Mouse (Mus musculus): Measurements from ENCODE around the gene Bbs4. TPM values are rescaled to one million over a fixed set of nuclear protein-coding genes. Genes with fewer than 3 reads are reported as not detected.

Bbs4 gene
- polyA plus RNA-seq, 1 experiment, result 13.0 TPM

- no peaks in the 10 kb centered on the region for H3K36me3 ChIP-seq (ENCODE audit: control insufficient read depth, insufficient read depth, low read length, poor library complexity, severe bottlenecking)
- no peak overlapping the region for H3K27ac ChIP-seq (ENCODE audit: insufficient read depth, low read length)
- no peaks in the 10 kb centered on the region for H3K4me1 ChIP-seq (ENCODE audit: control insufficient read depth, insufficient read depth, low read length)
- no peaks in the 10 kb centered on the region for H3K9me3 ChIP-seq (replicated peaks; ENCODE audit: control insufficient read depth, insufficient read depth, low read length, poor library complexity, severe bottlenecking)
- no peak overlapping the region for H3K9ac ChIP-seq (ENCODE audit: low read depth, poor library complexity, severe bottlenecking)
- TF ChIP-seq EP300 (IDR thresholded peaks at IDR 0.05; ENCODE audit: insufficient read depth, low read depth, low read length) (no peak), CTCF (IDR thresholded peaks at IDR 0.05; ENCODE audit: low read depth, low read length) (no peak), POLR2A (IDR thresholded peaks at IDR 0.05; ENCODE audit: insufficient read depth, low read length) (no peak)
- no peak overlapping the region for H3K4me3 ChIP-seq (ENCODE audit: low read depth, low read length)
- no peaks in the 10 kb centered on the region for H3K27me3 ChIP-seq (ENCODE audit: control insufficient read depth, insufficient read depth, low read length, poor library complexity, severe bottlenecking)
Observed at GRCm38 (mm10) chr9:59285614-59286013, 67.7 kb downstream of the Bbs4 start.

- H3K4me3 ChIP-seq (ENCODE audit: low read depth, low read length), result 0 out of 2 replicates have a peak overlapping the region, but pooled peaks have one; percentile 2
- no peak overlapping the region for H3K27ac ChIP-seq (ENCODE audit: insufficient read depth, low read length)
- TF ChIP-seq POLR2A (IDR thresholded peaks at IDR 0.05; ENCODE audit: insufficient read depth, low read length) (no peak), CTCF (IDR thresholded peaks at IDR 0.05; ENCODE audit: low read depth, low read length) (no peak), EP300 (IDR thresholded peaks at IDR 0.05; ENCODE audit: insufficient read depth, low read depth, low read length) (no peak)
Observed at GRCm38 (mm10) chr9:59282683-59282986, 70.7 kb downstream of the Bbs4 start.

GRCm38 (mm10) chr9:59281871-59282682, 71.2 kb downstream of the Bbs4 start:
- 0 out of 2 replicates have a peak overlapping the region, but pooled peaks have one; percentile 0 for H3K9ac ChIP-seq (ENCODE audit: low read depth, poor library complexity, severe bottlenecking)
- no peaks in the 10 kb centered on the region for H3K36me3 ChIP-seq (ENCODE audit: control insufficient read depth, insufficient read depth, low read length, poor library complexity, severe bottlenecking)
- no peaks in the 10 kb centered on the region for H3K4me1 ChIP-seq (ENCODE audit: control insufficient read depth, insufficient read depth, low read length)
- TF ChIP-seq CTCF (IDR thresholded peaks at IDR 0.05; ENCODE audit: low read depth, low read length) (peak; percentile 69), POLR2A (IDR thresholded peaks at IDR 0.05; ENCODE audit: insufficient read depth, low read length) (no peak)
- H3K9me3 ChIP-seq (replicated peaks; ENCODE audit: control insufficient read depth, insufficient read depth, low read length, poor library complexity, severe bottlenecking), result no peaks in the 10 kb centered on the region
- 0 out of 2 replicates have a peak overlapping the region, but pooled peaks have one; percentile 2 for H3K4me3 ChIP-seq (ENCODE audit: low read depth, low read length)
- H3K27ac ChIP-seq (ENCODE audit: insufficient read depth, low read length), result no peak overlapping the region
- no peaks in the 10 kb centered on the region for H3K27me3 ChIP-seq (ENCODE audit: control insufficient read depth, insufficient read depth, low read length, poor library complexity, severe bottlenecking)

More at GRCm38 (mm10) chr9:59282683-59282986, 70.7 kb downstream of the Bbs4 start:
- Histone ChIP-seq H3K36me3 (ENCODE audit: control insufficient read depth, insufficient read depth, low read length, poor library complexity, severe bottlenecking) (no peaks in the 10 kb centered on the region), H3K9me3 (replicated peaks; ENCODE audit: control insufficient read depth, insufficient read depth, low read length, poor library complexity, severe bottlenecking) (no peaks in the 10 kb centered on the region), H3K27me3 (ENCODE audit: control insufficient read depth, insufficient read depth, low read length, poor library complexity, severe bottlenecking) (no peaks in the 10 kb centered on the region), H3K4me1 (ENCODE audit: control insufficient read depth, insufficient read depth, low read length) (no peaks in the 10 kb centered on the region), H3K9ac (ENCODE audit: low read depth, poor library complexity, severe bottlenecking) (0 out of 2 replicates have a peak overlapping the region, but pooled peaks have one; percentile 0)

- no peak overlapping the region for H3K9ac ChIP-seq (ENCODE audit: low read depth, poor library complexity, severe bottlenecking)
- no peaks in the 10 kb centered on the region for H3K27me3 ChIP-seq (ENCODE audit: control insufficient read depth, insufficient read depth, low read length, poor library complexity, severe bottlenecking)
- no peaks in the 10 kb centered on the region for H3K36me3 ChIP-seq (ENCODE audit: control insufficient read depth, insufficient read depth, low read length, poor library complexity, severe bottlenecking)
- H3K4me3 ChIP-seq (ENCODE audit: low read depth, low read length), result no peak overlapping the region
- H3K9me3 ChIP-seq (replicated peaks; ENCODE audit: control insufficient read depth, insufficient read depth, low read length, poor library complexity, severe bottlenecking), result no peaks in the 10 kb centered on the region
- H3K27ac ChIP-seq (ENCODE audit: insufficient read depth, low read length), result no peak overlapping the region
- TF ChIP-seq POLR2A (IDR thresholded peaks at IDR 0.05; ENCODE audit: insufficient read depth, low read length), result no peak
- no peak for TF ChIP-seq EP300 (IDR thresholded peaks at IDR 0.05; ENCODE audit: insufficient read depth, low read depth, low read length)
- TF ChIP-seq CTCF (IDR thresholded peaks at IDR 0.05; ENCODE audit: low read depth, low read length), result no peak
- H3K4me1 ChIP-seq (ENCODE audit: control insufficient read depth, insufficient read depth, low read length), result no peaks in the 10 kb centered on the region
Observed at GRCm38 (mm10) chr9:59280888-59281287, 72.4 kb downstream of the Bbs4 start.

GRCm38 (mm10) chr9:59278694-59279093, 74.6 kb downstream of the Bbs4 start:
- no peak overlapping the region for H3K4me3 ChIP-seq (ENCODE audit: low read depth, low read length)
- H3K27me3 ChIP-seq (ENCODE audit: control insufficient read depth, insufficient read depth, low read length, poor library complexity, severe bottlenecking), result no peaks in the 10 kb centered on the region
- no peaks in the 10 kb centered on the region for H3K9me3 ChIP-seq (replicated peaks; ENCODE audit: control insufficient read depth, insufficient read depth, low read length, poor library complexity, severe bottlenecking)
- H3K36me3 ChIP-seq (ENCODE audit: control insufficient read depth, insufficient read depth, low read length, poor library complexity, severe bottlenecking), result no peaks in the 10 kb centered on the region
- H3K4me1 ChIP-seq (ENCODE audit: control insufficient read depth, insufficient read depth, low read length), result no peaks in the 10 kb centered on the region
- TF ChIP-seq EP300 (IDR thresholded peaks at IDR 0.05; ENCODE audit: insufficient read depth, low read depth, low read length) (no peak), CTCF (IDR thresholded peaks at IDR 0.05; ENCODE audit: low read depth, low read length) (no peak), POLR2A (IDR thresholded peaks at IDR 0.05; ENCODE audit: insufficient read depth, low read length) (no peak)
- H3K27ac ChIP-seq (ENCODE audit: insufficient read depth, low read length), result no peak overlapping the region
- H3K9ac ChIP-seq (ENCODE audit: low read depth, poor library complexity, severe bottlenecking), result no peak overlapping the region

- Histone ChIP-seq H3K9ac (ENCODE audit: low read depth, poor library complexity, severe bottlenecking) (no peak overlapping the region), H3K36me3 (ENCODE audit: control insufficient read depth, insufficient read depth, low read length, poor library complexity, severe bottlenecking) (no peaks in the 10 kb centered on the region), H3K27me3 (ENCODE audit: control insufficient read depth, insufficient read depth, low read length, poor library complexity, severe bottlenecking) (no peaks in the 10 kb centered on the region), H3K4me3 (ENCODE audit: low read depth, low read length) (no peak overlapping the region), H3K9me3 (replicated peaks; ENCODE audit: control insufficient read depth, insufficient read depth, low read length, poor library complexity, severe bottlenecking) (no peaks in the 10 kb centered on the region), H3K27ac (ENCODE audit: insufficient read depth, low read length) (no peak overlapping the region), H3K4me1 (ENCODE audit: control insufficient read depth, insufficient read depth, low read length) (no peaks in the 10 kb centered on the region)
- TF ChIP-seq POLR2A (IDR thresholded peaks at IDR 0.05; ENCODE audit: insufficient read depth, low read length), result no peak
- no peak for TF ChIP-seq CTCF (IDR thresholded peaks at IDR 0.05; ENCODE audit: low read depth, low read length)
- TF ChIP-seq EP300 (IDR thresholded peaks at IDR 0.05; ENCODE audit: insufficient read depth, low read depth, low read length), result no peak
Observed at GRCm38 (mm10) chr9:59278199-59278598, 75.1 kb downstream of the Bbs4 start.

Measured in ES-Bruce4 (cell line).